Mouse (Mus musculus): ENCODE results near the gene Ppp1r9a. TPM values are rescaled to one million over a fixed set of nuclear protein-coding genes. Genes with fewer than 3 reads are reported as not detected.

The Ppp1r9a gene
- total and polyA plus RNA-seq, 3 experiments, result 1.0 TPM; not detected in 2

DNA sequence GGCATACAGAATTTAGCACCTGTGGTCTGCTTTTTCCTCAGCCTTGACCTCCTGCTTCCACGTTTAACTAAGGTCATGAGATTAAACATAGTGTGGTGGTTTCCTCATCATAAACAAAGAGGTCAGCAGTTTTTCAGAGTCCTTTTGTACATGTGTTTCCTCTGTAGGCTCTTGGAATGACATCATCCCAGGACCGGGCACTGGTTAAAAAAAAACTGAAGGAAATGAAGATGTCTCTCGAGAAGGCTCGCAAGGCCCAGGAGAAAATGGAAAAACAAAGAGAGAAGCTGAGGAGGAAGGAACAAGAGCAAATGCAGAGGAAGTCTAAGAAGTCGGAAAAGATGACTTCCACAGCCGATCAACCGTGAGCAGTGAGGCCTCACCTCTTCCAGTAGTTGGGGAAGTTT, 256.7 kb downstream of the Ppp1r9a start:
- no peak for TF ChIP-seq ZMIZ1 (IDR thresholded peaks at IDR 0.05; ENCODE audit: low read depth, low read length)
- peak; percentile 65; the same call in 1 of the 2 replicates for TF ChIP-seq MAFK (IDR thresholded peaks at IDR 0.05; ENCODE audit: insufficient replicate concordance, low read length)
- TF ChIP-seq ZC3H11A (IDR thresholded peaks at IDR 0.05; ENCODE audit: low read depth, low read length), result no peak
- TF ChIP-seq NELFE (IDR thresholded peaks at IDR 0.05; ENCODE audit: low read depth, low read length), result no peak
- TF ChIP-seq CTCF (conservative IDR thresholded peaks at IDR 0.05 in 1 of 2, IDR thresholded peaks at IDR 0.05 in 1 of 2; ENCODE audit: low read depth in 2 of 2, low read length in 2 of 2), result no peak
- no peak for TF ChIP-seq MAX (IDR thresholded peaks at IDR 0.05; ENCODE audit: low read length)
- peak; percentile 24; the same call in 1 of the 2 replicates for TF ChIP-seq EP300 (IDR thresholded peaks at IDR 0.05; ENCODE audit: low read length)
- TF ChIP-seq HCFC1 (IDR thresholded peaks at IDR 0.05; ENCODE audit: low read depth, low read length), result peak; percentile 21; the same call in 1 of the 2 replicates
- no peak for TF ChIP-seq TCF12 (IDR thresholded peaks at IDR 0.05; ENCODE audit: low read depth, low read length)
- no peak for TF ChIP-seq TBP (conservative IDR thresholded peaks at IDR 0.05; ENCODE audit: low read depth, low read length)
- no peak for TF ChIP-seq POLR2A (IDR thresholded peaks at IDR 0.05; ENCODE audit: low read depth, low read length)
- TF ChIP-seq MEF2A (IDR thresholded peaks at IDR 0.05; ENCODE audit: borderline replicate concordance, low read depth, low read length), result no peak
- TF ChIP-seq CHD1 (IDR thresholded peaks at IDR 0.05; ENCODE audit: low read depth, low read length), result no peak
- TF ChIP-seq JUN (IDR thresholded peaks at IDR 0.05; ENCODE audit: insufficient read depth, low read depth, low read length), result peak; percentile 25; the same call in 1 of the 2 replicates
- no peak for TF ChIP-seq KAT2A (IDR thresholded peaks at IDR 0.05; ENCODE audit: insufficient replicate concordance, low read length)
- TF ChIP-seq RCOR1 (conservative IDR thresholded peaks at IDR 0.05; ENCODE audit: low read depth, low read length), result no peak
- peak; percentile 45; the same call in 1 of the 2 replicates for TF ChIP-seq JUND (conservative IDR thresholded peaks at IDR 0.05; ENCODE audit: low read depth, low read length)
- no peak for TF ChIP-seq E2F4 (IDR thresholded peaks at IDR 0.05; ENCODE audit: insufficient replicate concordance, low read depth, low read length)
- TF ChIP-seq NRF1 (IDR thresholded peaks at IDR 0.05; ENCODE audit: low read depth, low read length), result no peak
- TF ChIP-seq PAX5 (IDR thresholded peaks at IDR 0.05; ENCODE audit: low read length), result no peak
- TF ChIP-seq POLR2AphosphoS2 (IDR thresholded peaks at IDR 0.05; ENCODE audit: low read depth, low read length), result no peak
- TF ChIP-seq SMC3 (IDR thresholded peaks at IDR 0.05; ENCODE audit: low read depth, low read length), result no peak
- TF ChIP-seq BHLHE40 (IDR thresholded peaks at IDR 0.05; ENCODE audit: low read depth, low read length), result 0 out of 2 replicates have a peak, but pooled peaks have one; percentile 29
- no peak for TF ChIP-seq ELF1 (IDR thresholded peaks at IDR 0.05; ENCODE audit: low read depth, low read length)
- no peak for TF ChIP-seq MAZ (IDR thresholded peaks at IDR 0.05; ENCODE audit: low read depth, low read length)
- TF ChIP-seq ZKSCAN1 (IDR thresholded peaks at IDR 0.05; ENCODE audit: borderline replicate concordance, low read depth, low read length), result no peak
- TF ChIP-seq MYC (IDR thresholded peaks at IDR 0.05; ENCODE audit: low read depth, low read length), result no peak
- no peak for TF ChIP-seq USF1 (IDR thresholded peaks at IDR 0.05; ENCODE audit: low read depth, low read length)
- TF ChIP-seq GABPA (IDR thresholded peaks at IDR 0.05; ENCODE audit: insufficient replicate concordance, low read depth, low read length), result no peak
- TF ChIP-seq ETS1 (conservative IDR thresholded peaks at IDR 0.05; ENCODE audit: low read depth, low read length), result peak; percentile 55
- peak; percentile 56 for TF ChIP-seq ZNF384 (IDR thresholded peaks at IDR 0.05; ENCODE audit: low read depth, low read length)
- TF ChIP-seq CHD2 (IDR thresholded peaks at IDR 0.05; ENCODE audit: low read length), result no peak
- no peak for TF ChIP-seq UBTF (IDR thresholded peaks at IDR 0.05; ENCODE audit: low read depth, low read length)
- no peak for TF ChIP-seq IRF4 (IDR thresholded peaks at IDR 0.05; ENCODE audit: low read depth, low read length)
- no peak for TF ChIP-seq USF2 (conservative IDR thresholded peaks at IDR 0.05; ENCODE audit: low read depth, low read length)
- no peak for TF ChIP-seq MXI1 (IDR thresholded peaks at IDR 0.05; ENCODE audit: low read depth, low read length)
- TF ChIP-seq RAD21 (IDR thresholded peaks at IDR 0.05; ENCODE audit: low read depth, low read length), result no peak
- TF ChIP-seq SIN3A (IDR thresholded peaks at IDR 0.05; ENCODE audit: low read length), result no peak
- H3K27me3 ChIP-seq (replicated peaks), result no peaks in the 10 kb centered on the region
- no peak overlapping the region for H3K9ac ChIP-seq (ENCODE audit: insufficient read depth, low read depth)
- no peak overlapping the region for H3K4me3 ChIP-seq (replicated peaks in 1 of 3; ENCODE audit: low read depth in 2 of 3, low read length in 2 of 3, poor library complexity in 1 of 3)
- peak overlapping the region; percentile 39 for H3K4me2 ChIP-seq (ENCODE audit: insufficient read depth, low read depth, poor library complexity, severe bottlenecking)
- H3K27ac ChIP-seq (ENCODE audit: insufficient read depth, low read depth), result no peak overlapping the region
- in situ Hi-C loops (cut with MboI; ENCODE audit: low pct_ligation_motif_present, low pct_unique_long_range_greater_than_20kb, low sequenced_read_pairs), result no loop called here
- DNase-seq (ENCODE audit: extremely low read depth), result peak; percentile 63
- H3K9me3 ChIP-seq (replicated peaks; ENCODE audit: low read length), result no peaks in the 10 kb centered on the region
- H3K4me1 ChIP-seq (ENCODE audit: control insufficient read depth in 1 of 2, insufficient read depth in 2 of 2), result peaks cover 5 to 23% of the 10 kb centered on the region in 2 experiments; a peak in 2 of 4 replicates
- dilution Hi-C loops (cut with MboI; ENCODE audit: extremely low pct_ligation_motif_present, extremely low pct_unique_long_range_greater_than_20kb, low sequenced_read_pairs), result no loop called here
- H3K79me2 ChIP-seq (replicated peaks; ENCODE audit: control insufficient read depth, extremely low read depth, insufficient read depth, poor library complexity, severe bottlenecking), result no peaks in the 10 kb centered on the region
- no peaks in the 10 kb centered on the region for H3K36me3 ChIP-seq (replicated peaks in 1 of 2; ENCODE audit: control insufficient read depth in 1 of 2, insufficient read depth in 1 of 2, low read length in 1 of 2)

Data from CH12.LX (cell line).